In genomic region chr1:134493956-134494355, GRCm38 (mm10) we compare ENCODE assay signal across 8 mouse cellular contexts. TPM values are rescaled to one million over a fixed set of nuclear protein-coding genes. Genes with fewer than 3 reads are reported as not detected.
DNase-seq lines count a peak whose midpoint lies in the region; ATAC-seq and TF ChIP-seq lines count a peak whose summit lies in the region.

No protein-coding gene starts in this region.

- ATAC-seq in heart, embryonic 12.5 days (ENCODE audit: insufficient number of reproducible peaks, low FRiP score) = no peak
- peak; percentile 7; the same call in 1 of the 2 replicates for ATAC-seq in hindbrain, embryonic 13.5 days (ENCODE audit: low FRiP score)
- ATAC-seq in midbrain, embryonic 11.5 days (ENCODE audit: low FRiP score) = no peak

- peak overlapping the region; percentile 66; the same call in 1 of the 2 replicates for H3K9ac ChIP-seq in heart, embryonic 12.5 days
- H3K9ac ChIP-seq in hindbrain, embryonic 13.5 days = peak overlapping the region; percentile 66
- H3K9ac ChIP-seq in midbrain, embryonic 11.5 days (ENCODE audit: low read length) = peak overlapping the region; percentile 75

- peaks cover 22% of the 10 kb centered on the region for H3K36me3 ChIP-seq in heart, embryonic 12.5 days
- peaks cover 28% of the 10 kb centered on the region for H3K36me3 ChIP-seq in hindbrain, embryonic 13.5 days
- H3K36me3 ChIP-seq in midbrain, embryonic 11.5 days (ENCODE audit: control insufficient read depth, insufficient read depth, low read length) = peaks cover 4% of the 10 kb centered on the region; the same call in 1 of the 2 replicates

- H3K27me3 ChIP-seq in heart, embryonic 12.5 days (replicated peaks) = no peaks in the 10 kb centered on the region
- no peaks in the 10 kb centered on the region for H3K27me3 ChIP-seq in hindbrain, embryonic 13.5 days
- H3K27me3 ChIP-seq in midbrain, embryonic 11.5 days (ENCODE audit: control insufficient read depth, insufficient read depth, low read length) = no peaks in the 10 kb centered on the region

- TF ChIP-seq POLR2A in bone marrow, adult 2 months (IDR thresholded peaks at IDR 0.05; ENCODE audit: borderline replicate concordance, control insufficient read depth, low read depth, low read length) = no peak

- H3K27ac ChIP-seq in heart, embryonic 12.5 days (ENCODE audit: poor library complexity, severe bottlenecking) = peak overlapping the region; percentile 93; the same call in 1 of the 2 replicates
- peak overlapping the region; percentile 97; the same call in 1 of the 2 replicates for H3K27ac ChIP-seq in bone marrow, adult 2 months (ENCODE audit: control insufficient read depth, insufficient read depth, low read depth, low read length, poor library complexity)
- peak overlapping the region; percentile 84 for H3K27ac ChIP-seq in hindbrain, embryonic 13.5 days
- H3K27ac ChIP-seq in midbrain, embryonic 11.5 days (ENCODE audit: low read depth, low read length) = no peak overlapping the region

- peak overlapping the region; percentile 75 for H3K4me2 ChIP-seq in heart, embryonic 12.5 days
- peak overlapping the region; percentile 63 for H3K4me2 ChIP-seq in hindbrain, embryonic 13.5 days
- peak overlapping the region; percentile 86 for H3K4me2 ChIP-seq in midbrain, embryonic 11.5 days

- peaks cover 8% of the 10 kb centered on the region; the same call in 1 of the 2 replicates for H3K4me1 ChIP-seq in heart, embryonic 12.5 days (replicated peaks)
- peaks cover 3% of the 10 kb centered on the region; the same call in 1 of the 2 replicates for H3K4me1 ChIP-seq in bone marrow, adult 2 months (ENCODE audit: control insufficient read depth, insufficient read depth, low read length)
- peaks cover 19% of the 10 kb centered on the region for H3K4me1 ChIP-seq in hindbrain, embryonic 13.5 days (replicated peaks)
- H3K4me1 ChIP-seq in midbrain, embryonic 11.5 days (ENCODE audit: control insufficient read depth, insufficient read depth, low read length) = peaks cover 6% of the 10 kb centered on the region

- peak overlapping the region; percentile 66 for H3K4me3 ChIP-seq in heart, embryonic 12.5 days
- peak overlapping the region; percentile 58 for H3K4me3 ChIP-seq in bone marrow, adult 2 months (replicated peaks; ENCODE audit: control insufficient read depth, low read depth, low read length)
- H3K4me3 ChIP-seq in hindbrain, embryonic 13.5 days = peak overlapping the region; percentile 62
- peak overlapping the region; percentile 74 for H3K4me3 ChIP-seq in midbrain, embryonic 11.5 days (ENCODE audit: low read depth, low read length)

- DNase-seq in heart, adult 8-10 months (ENCODE audit: low spot score) = no peak
- DNase-seq in midbrain, embryonic 11.5 days (ENCODE audit: low spot score, missing footprints) = no peak
- DNase-seq in layer of hippocampus, postnatal 10 days (ENCODE audit: low spot score in 2 of 2) = no peak
- DNase-seq in retina, postnatal 1 day = no peak
- no peak for DNase-seq in cerebellum, adult 8-10 months

- WGBS in heart, embryonic 12.5 days = 18% methylated on average over 5 of the region's 5 CpGs
- 4% methylated on average over 5 of the region's 5 CpGs for WGBS in bone marrow, adult 2 months
- 26% methylated on average over 5 of the region's 5 CpGs for WGBS in hindbrain, embryonic 13.5 days
- 28% methylated on average over 5 of the region's 5 CpGs for WGBS in midbrain, embryonic 11.5 days

- no peaks in the 10 kb centered on the region for H3K9me3 ChIP-seq in heart, embryonic 12.5 days (replicated peaks)
- H3K9me3 ChIP-seq in hindbrain, embryonic 13.5 days = no peaks in the 10 kb centered on the region
- H3K9me3 ChIP-seq in midbrain, embryonic 11.5 days (ENCODE audit: control insufficient read depth, low read length) = no peaks in the 10 kb centered on the region

- no peak for TF ChIP-seq CTCF in bone marrow, adult 2 months (IDR thresholded peaks at IDR 0.05; ENCODE audit: control insufficient read depth, insufficient read depth, low read length)

RNA-seq across cellular contexts. Expression of gene Rabif, which starts 0.5 kb away (rescaled TPM):
- polyA plus RNA-seq in heart, embryonic 12.5 days (2016; fragmentation: Nextera tagmentation; extraction: Ambion mirVana) = 32.2 and 32.8 TPM in 2 replicates
- 1 to 10 TPM; 7.8 to 9.3 (median 8.2) TPM for total RNA-seq in heart, adult 8-10 months (2022)
- 10.0 and 10.9 TPM in 2 replicates for polyA plus RNA-seq in bone marrow, adult 2 months (2011; ENCODE audit: insufficient read depth, insufficient read length, low replicate concordance, missing spikeins)
- polyA plus RNA-seq in hindbrain, embryonic 13.5 days (2015; fragmentation: Nextera tagmentation; extraction: Ambion mirVana) = 62.9 and 67.3 TPM in 2 replicates
- 47.4 and 48.1 TPM in 2 replicates for polyA plus RNA-seq in midbrain, embryonic 11.5 days (2014; fragmentation: Nextera tagmentation; extraction: Ambion mirVana)
- total RNA-seq in layer of hippocampus, postnatal 10 days (2021) = 10 to 100 TPM; 28.9 to 33.9 TPM

RNA-seq across cellular contexts. Expression of gene Klhl12, which starts 38.6 kb away (rescaled TPM):
- polyA plus RNA-seq in heart, embryonic 12.5 days (2016; fragmentation: Nextera tagmentation; extraction: Ambion mirVana) = 18.8 and 20.4 TPM in 2 replicates
- total RNA-seq in heart, adult 8-10 months (2022) = 10 to 100 TPM; 20.3 to 23.6 (median 22.7) TPM
- 24.1 and 38.0 TPM in 2 replicates for polyA plus RNA-seq in bone marrow, adult 2 months (2011; ENCODE audit: insufficient read depth, insufficient read length, low replicate concordance, missing spikeins)
- 33.2 and 35.0 TPM in 2 replicates for polyA plus RNA-seq in hindbrain, embryonic 13.5 days (2015; fragmentation: Nextera tagmentation; extraction: Ambion mirVana)
- 31.0 and 31.7 TPM in 2 replicates for polyA plus RNA-seq in midbrain, embryonic 11.5 days (2014; fragmentation: Nextera tagmentation; extraction: Ambion mirVana)
- 10 to 100 TPM; 37.7 to 39.5 TPM for total RNA-seq in layer of hippocampus, postnatal 10 days (2021)

RNA-seq across cellular contexts. Expression of gene Mgat4e, which starts 55.5 kb away (rescaled TPM):
- not detected in 2 replicates for polyA plus RNA-seq in heart, embryonic 12.5 days (2016; fragmentation: Nextera tagmentation; extraction: Ambion mirVana)
- total RNA-seq in heart, adult 8-10 months (2022) = not detected
- polyA plus RNA-seq in bone marrow, adult 2 months (2011; ENCODE audit: insufficient read depth, insufficient read length, low replicate concordance, missing spikeins) = not detected in 2 replicates
- not detected in 2 replicates for polyA plus RNA-seq in hindbrain, embryonic 13.5 days (2015; fragmentation: Nextera tagmentation; extraction: Ambion mirVana)
- polyA plus RNA-seq in midbrain, embryonic 11.5 days (2014; fragmentation: Nextera tagmentation; extraction: Ambion mirVana) = not detected in 2 replicates
- total RNA-seq in layer of hippocampus, postnatal 10 days (2021) = not detected
